Mouse (Mus musculus) heart, embryonic 10.5 days (tissue): ENCODE data around the gene Filip1. TPM values are rescaled to one million over a fixed set of nuclear protein-coding genes. Genes with fewer than 3 reads are reported as not detected.
A peak's percentile ranks its signal among the peaks of the same experiment; 100 is the strongest.

Experiments used
- DNase-seq: peaks from one replicate; pipeline ENCODE4 v3.0.0-alpha.2; 2017; ENCODE audit warnings: low spot score
- H3K27ac ChIP-seq: fragments of 300-500 bp; sonication (generic); 2 replicates; pipeline ENCODE4 v1.5.1; 2016; ENCODE audit warnings: mild to moderate bottlenecking
- H3K27me3 ChIP-seq: fragments of 300-500 bp; sonication (generic); 2 replicates; pipeline ENCODE4 v1.6.1; 2016; ENCODE audit warnings: mild to moderate bottlenecking; ENCODE audit not compliant: poor library complexity, insufficient read depth, severe bottlenecking
- H3K36me3 ChIP-seq: fragments of 300-500 bp; sonication (generic); 2 replicates; pipeline ENCODE4 v1.6.1; 2016; ENCODE audit warnings: mild to moderate bottlenecking, moderate library complexity
- H3K4me1 ChIP-seq: fragments of 300-500 bp; sonication (generic); 2 replicates; pipeline ENCODE4 v1.6.1; 2016; ENCODE audit warnings: mild to moderate bottlenecking
- H3K4me3 ChIP-seq: fragments of 300-500 bp; sonication (generic); 2 replicates; pipeline ENCODE4 v1.5.1; 2016; ENCODE audit warnings: mild to moderate bottlenecking, moderate library complexity
- H3K9me3 ChIP-seq: fragments of 300-500 bp; sonication (generic); 2 replicates; pipeline ENCODE4 v1.6.1; 2016; ENCODE audit warnings: mild to moderate bottlenecking, moderate library complexity
- WGBS: fragments of 180-500 bp; shearing (Covaris S2); methylation state at CpG from one replicate; pipeline ENCODE4 v1.1.7; 2016; 5-methylcytosine and 5-hydroxymethylcytosine counted together
- polyA plus RNA-seq: library from polyadenylated mRNA; unstranded; fragments of >200 nt; fragmentation: Nextera tagmentation; extraction: Ambion mirVana; gene quantifications from 2 replicates; pipeline ENCODE4 v1.2.1, GENCODE M21; 2016

Gene Filip1
- polyA plus RNA-seq, 1 experiment from 2014 or later = 11.7 TPM

- DNase-seq = no peak
- Histone ChIP-seq H3K27me3 (no peaks in the 10 kb centered on the region), H3K27ac (no peak overlapping the region), H3K36me3 (no peaks in the 10 kb centered on the region), H3K9me3 (no peaks in the 10 kb centered on the region), H3K4me1 (peaks cover 9% of the 10 kb centered on the region), H3K4me3 (no peak overlapping the region)
- WGBS = 67% methylated on average over 7 of the region's 7 CpGs
These were observed 216.1 kb downstream of the Filip1 start for GRCm38 (mm10) chr9:79796461-79797135.

- no peaks in the 10 kb centered on the region for H3K9me3 ChIP-seq
- H3K27me3 ChIP-seq = no peaks in the 10 kb centered on the region
- WGBS = 58% methylated on average over 1 of the region's 1 CpGs
- DNase-seq = no peak
- peaks cover 11% of the 10 kb centered on the region for H3K4me1 ChIP-seq
- no peak overlapping the region for H3K27ac ChIP-seq
- no peak overlapping the region for H3K4me3 ChIP-seq
- no peaks in the 10 kb centered on the region for H3K36me3 ChIP-seq
These were observed 217.6 kb downstream of the Filip1 start for GRCm38 (mm10) chr9:79795076-79795475.

- DNase-seq = peak; percentile 97
- H3K9me3 ChIP-seq = no peaks in the 10 kb centered on the region
- peak within 1 kb of the TSS; percentile 92 for H3K27ac ChIP-seq
- under 1% methylated on average over 91 of the region's 91 CpGs for WGBS
- no peaks in the 10 kb centered on the region for H3K27me3 ChIP-seq
- H3K4me1 ChIP-seq = peaks cover 11% of the 10 kb centered on the region
- peak within 1 kb of the TSS; percentile 83 for H3K4me3 ChIP-seq
- no peaks in the 10 kb centered on the region for H3K36me3 ChIP-seq
These were observed 219.5 kb downstream of the Filip1 start, which contains the start of gene Tmem30a for GRCm38 (mm10) chr9:79792841-79793835. Gene Tmem30a, minus strand, starts transcription at chr9:79793507.

GRCm38 (mm10) chr9:79785794-79786085 is 226.9 kb downstream of the Filip1 start:
- Histone ChIP-seq H3K27me3 (no peaks in the 10 kb centered on the region), H3K9me3 (no peaks in the 10 kb centered on the region), H3K36me3 (no peaks in the 10 kb centered on the region), H3K4me1 (peaks cover 3% of the 10 kb centered on the region), H3K27ac (no peak overlapping the region), H3K4me3 (no peak overlapping the region)
- no peak for DNase-seq
- WGBS = 86% methylated on average over 2 of the region's 2 CpGs

GRCm38 (mm10) chr9:79784934-79785793 is 227.5 kb downstream of the Filip1 start:
- no peaks in the 10 kb centered on the region for H3K9me3 ChIP-seq
- no peak for DNase-seq
- H3K4me1 ChIP-seq = peaks cover 1% of the 10 kb centered on the region
- no peaks in the 10 kb centered on the region for H3K27me3 ChIP-seq
- no peak overlapping the region for H3K27ac ChIP-seq
- H3K36me3 ChIP-seq = no peaks in the 10 kb centered on the region
- no peak overlapping the region for H3K4me3 ChIP-seq
- 91% methylated on average over 2 of the region's 2 CpGs for WGBS

- no peaks in the 10 kb centered on the region for H3K27me3 ChIP-seq
- H3K4me3 ChIP-seq = no peak overlapping the region
- no peaks in the 10 kb centered on the region; the same call in none of the 2 replicates for H3K4me1 ChIP-seq
- no peaks in the 10 kb centered on the region for H3K9me3 ChIP-seq
- no peaks in the 10 kb centered on the region for H3K36me3 ChIP-seq
- WGBS = 72% methylated on average over 3 of the region's 3 CpGs
- no peak overlapping the region for H3K27ac ChIP-seq
- no peak for DNase-seq
These were observed 228.2 kb downstream of the Filip1 start for GRCm38 (mm10) chr9:79784439-79784838.

- no peak overlapping the region for H3K4me3 ChIP-seq
- H3K27ac ChIP-seq = no peak overlapping the region
- no peak for DNase-seq
- peaks cover 7% of the 10 kb centered on the region; the same call in 1 of the 2 replicates for H3K36me3 ChIP-seq
- H3K4me1 ChIP-seq = no peaks in the 10 kb centered on the region
- no peaks in the 10 kb centered on the region for H3K9me3 ChIP-seq
- no peaks in the 10 kb centered on the region for H3K27me3 ChIP-seq
- WGBS = 78% methylated on average over 2 of the region's 2 CpGs
These were observed 233.3 kb downstream of the Filip1 start for GRCm38 (mm10) chr9:79779354-79779753.

GRCm38 (mm10) chr9:79766991-79767545 is 245.6 kb downstream of the Filip1 start:
- no peaks in the 10 kb centered on the region for H3K9me3 ChIP-seq
- H3K27me3 ChIP-seq = no peaks in the 10 kb centered on the region
- DNase-seq = no peak
- no peaks in the 10 kb centered on the region for H3K4me1 ChIP-seq
- 87% methylated on average over 5 of the region's 5 CpGs for WGBS
- no peak overlapping the region for H3K4me3 ChIP-seq
- H3K27ac ChIP-seq = no peak overlapping the region
- 0 out of 2 replicates have a peak, but pooled peaks cover 3% of the 10 kb centered on the region for H3K36me3 ChIP-seq

GRCm38 (mm10) chr9:79765329-79765728 is 247.3 kb downstream of the Filip1 start:
- Histone ChIP-seq H3K36me3 (0 out of 2 replicates have a peak, but pooled peaks cover 3% of the 10 kb centered on the region), H3K9me3 (no peaks in the 10 kb centered on the region), H3K4me3 (no peak overlapping the region), H3K27me3 (no peaks in the 10 kb centered on the region), H3K4me1 (0 out of 2 replicates have a peak, but pooled peaks cover 1% of the 10 kb centered on the region), H3K27ac (no peak overlapping the region)
- DNase-seq = no peak
- WGBS = 86% methylated on average over 4 of the region's 4 CpGs

Other genes with a start within 250 kb of the Filip1 start
- 74.1 and 89.4 TPM in 2 replicates for gene Tmem30a, start 219.3 kb downstream of the Filip1 start, polyA plus RNA-seq
- 37.0 and 53.1 TPM in 2 replicates for gene Senp6, start 54.1 kb upstream of the Filip1 start, polyA plus RNA-seq
- gene Myo6, start 152.2 kb upstream of the Filip1 start, polyA plus RNA-seq = 9.8 and 15.1 TPM in 2 replicates